Mouse (Mus musculus) heart, adult 2 months (tissue): ENCODE results near the gene Add1.

Experiments used
- CTCF ChIP-seq: fragments of 200-600 bp; IDR thresholded peaks from 2 replicates; pipeline ENCODE4 v1.8.1; 2022; ENCODE audit warnings: antibody characterized with exemption, mild to moderate bottlenecking, moderate library complexity
- EP300 ChIP-seq: fragments of 200-500 bp; IDR thresholded peaks from 2 replicates; pipeline ENCODE4 v1.6.1; 2011; ENCODE audit warnings: low read depth, low read length, control low read depth; ENCODE audit not compliant: insufficient read depth

DNA sequence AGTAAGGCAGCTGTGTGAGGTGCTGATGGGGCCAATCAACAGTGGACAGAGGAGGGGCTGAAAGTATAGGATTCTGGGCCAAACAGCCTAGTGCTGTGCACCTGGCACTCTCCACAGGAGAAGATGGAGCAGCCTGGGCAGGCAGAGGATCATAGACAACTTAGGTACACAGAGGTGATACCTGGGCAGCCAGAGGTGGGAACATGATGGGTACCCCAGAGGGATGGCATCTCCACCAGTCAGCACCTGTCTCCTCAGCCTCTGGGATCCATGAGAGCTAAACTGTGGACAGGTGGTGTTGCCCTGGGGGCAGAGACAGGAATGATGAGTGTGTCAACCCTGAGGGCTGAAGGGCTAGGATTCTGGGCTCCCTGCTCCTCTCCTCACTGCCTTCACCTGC lies 49.0 kb upstream of the Add1 start:
- TF ChIP-seq EP300: no peak
- no peak for TF ChIP-seq CTCF
